Mouse (Mus musculus) cerebellum, adult 2 months (tissue): ENCODE measurements around the gene Nemp2.

Source experiments
- CTCF ChIP-seq: fragments of 200-500 bp; IDR thresholded peaks from 2 replicates; pipeline ENCODE4 v1.5.1; 2011; ENCODE audit warnings: low read depth, mild to moderate bottlenecking, control low read depth, low read length, moderate library complexity, borderline replicate concordance; ENCODE audit not compliant: insufficient read depth
- POLR2A ChIP-seq: fragments of 200-500 bp; IDR thresholded peaks from 2 replicates; pipeline ENCODE4 v1.6.1; 2011; ENCODE audit warnings: low read length, control low read depth, borderline replicate concordance; ENCODE audit not compliant: insufficient read depth

- no peak for TF ChIP-seq POLR2A
- TF ChIP-seq CTCF = no peak
Measured at GRCm38 (mm10) chr1:52618217-52618616, 12.3 kb upstream of the Nemp2 start.
